ENCODE assay signal across 8 mouse cellular contexts in genomic region chr17:46496623-46497434, GRCm38 (mm10). TPM values are rescaled to one million over a fixed set of nuclear protein-coding genes. Genes with fewer than 3 reads are reported as not detected.
DNase-seq lines count a peak whose midpoint lies in the region; ATAC-seq and TF ChIP-seq lines count a peak whose summit lies in the region.

Gene Dnph1, plus strand, starts transcription at chr17:46496711.

- peak; percentile 36 for DNase-seq in T-cell, adult 2 months (ENCODE audit: low spot score)
- peak; percentile 84 to 88 for DNase-seq in cerebellum, postnatal 14 days
- DNase-seq in frontal cortex, postnatal 10 days (ENCODE audit: low spot score in 2 of 2): peak; percentile 79 to 80
- peak; percentile 70 to 82 for DNase-seq in layer of hippocampus, postnatal 10 days (ENCODE audit: low spot score in 2 of 2)
- DNase-seq in lung, postnatal 0 days (ENCODE audit: low spot score): peak; percentile 91
- DNase-seq in ovary, postnatal 36 days (ENCODE audit: low spot score): peak; percentile 80
- DNase-seq in thymus, postnatal 25 days: peak; percentile 70

- no peak for TF ChIP-seq EP300 in lung, postnatal 0 days (IDR thresholded peaks at IDR 0.05)

- peak within 1 kb of the TSS; percentile 72 for H3K9ac ChIP-seq in hindbrain, embryonic 12.5 days
- no peak within 1 kb of the TSS for H3K9ac ChIP-seq in lung, postnatal 0 days (replicated peaks; ENCODE audit: low read depth)

- no peak within 1 kb of the TSS for H3K27ac ChIP-seq in hindbrain, embryonic 12.5 days
- no peak within 1 kb of the TSS for H3K27ac ChIP-seq in lung, postnatal 0 days (ENCODE audit: low read length)

- peak; percentile 97 for ATAC-seq in hindbrain, embryonic 12.5 days (ENCODE audit: low FRiP score)
- peak; percentile 97 for ATAC-seq in lung, postnatal 0 days

- H3K4me3 ChIP-seq in hindbrain, embryonic 12.5 days: peak within 1 kb of the TSS; percentile 59
- H3K4me3 ChIP-seq in lung, postnatal 0 days (ENCODE audit: low read depth, low read length): peak within 1 kb of the TSS; percentile 29

- H3K4me1 ChIP-seq in hindbrain, embryonic 12.5 days: peaks cover 9% of the 10 kb centered on the region
- no peaks in the 10 kb centered on the region for H3K4me1 ChIP-seq in lung, postnatal 0 days (ENCODE audit: insufficient read depth, low read depth, low read length)

- peaks cover 23% of the 10 kb centered on the region for H3K27me3 ChIP-seq in hindbrain, embryonic 12.5 days
- no peaks in the 10 kb centered on the region for H3K27me3 ChIP-seq in lung, postnatal 0 days (replicated peaks; ENCODE audit: insufficient read depth, low read length)

- peaks cover 20% of the 10 kb centered on the region for H3K36me3 ChIP-seq in hindbrain, embryonic 12.5 days
- H3K36me3 ChIP-seq in lung, postnatal 0 days (ENCODE audit: insufficient read depth, low read length): no peaks in the 10 kb centered on the region

- no peak for TF ChIP-seq CTCF in lung, postnatal 0 days (IDR thresholded peaks at IDR 0.05)

- peak within 1 kb of the TSS; percentile 75 for H3K4me2 ChIP-seq in hindbrain, embryonic 12.5 days (replicated peaks)
- peak within 1 kb of the TSS; percentile 68 for H3K4me2 ChIP-seq in lung, postnatal 0 days (replicated peaks; ENCODE audit: low read depth, low read length)

- no peaks in the 10 kb centered on the region for H3K9me3 ChIP-seq in hindbrain, embryonic 12.5 days (replicated peaks)
- no peaks in the 10 kb centered on the region for H3K9me3 ChIP-seq in lung, postnatal 0 days (ENCODE audit: low read length)

- under 1% methylated on average over 44 of the region's 44 CpGs for WGBS in hindbrain, embryonic 12.5 days
- under 1% methylated on average over 44 of the region's 44 CpGs for WGBS in lung, postnatal 0 days

RNA-seq across cellular contexts. Expression of gene Dnph1, which starts in this region (rescaled TPM):
- 35.3 and 35.5 TPM in 2 replicates for polyA plus RNA-seq in hindbrain, embryonic 12.5 days (2016; fragmentation: Nextera tagmentation; extraction: Ambion mirVana)
- total RNA-seq in layer of hippocampus, postnatal 10 days (2021): 1 to 10 TPM; 6.0 to 7.6 TPM
- polyA plus RNA-seq in lung, postnatal 0 days (2015; fragmentation: Nextera tagmentation; extraction: Ambion mirVana): 2.8 and 4.2 TPM in 2 replicates

Comparison
In these comparisons a context has a peak if more than half of its experiments do, and no peak if none do; other contexts are left out.
1. DNase-seq: peak in every context shown above with its lines; median percentile 91 in lung, postnatal 0 days; 86 in cerebellum, postnatal 14 days; 80 in ovary, postnatal 36 days; 80 in frontal cortex, postnatal 10 days; 76 in layer of hippocampus, postnatal 10 days; 70 in thymus, postnatal 25 days; 36 in T-cell, adult 2 months.